In the genomic region with DNA sequence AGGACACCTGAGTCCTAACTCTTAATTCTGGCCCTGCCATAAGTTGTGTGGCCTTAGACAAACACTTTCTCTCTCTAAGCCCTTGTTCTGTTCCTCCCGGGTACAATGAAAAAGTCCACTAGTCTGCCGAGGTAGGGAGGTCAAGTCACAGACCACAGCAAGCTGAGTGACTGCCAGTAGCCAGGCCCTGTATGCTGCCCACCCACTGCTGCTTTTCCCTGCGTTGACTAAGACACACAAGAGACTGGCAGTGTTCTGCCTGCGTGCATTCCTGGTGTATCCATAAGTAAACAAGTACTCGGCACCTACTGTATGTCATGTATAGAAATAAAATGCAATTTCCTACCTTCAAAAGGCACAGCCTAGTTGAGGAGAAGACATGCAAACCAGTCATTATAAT, we compare ENCODE assay signal across 9 mouse cellular contexts. TPM values are rescaled to one million over a fixed set of nuclear protein-coding genes. Genes with fewer than 3 reads are reported as not detected.
DNase-seq lines count a peak whose midpoint lies in the region; ATAC-seq and TF ChIP-seq lines count a peak whose summit lies in the region.
"Had no signal": no experiment of that assay in that cellular context is flagged by ENCODE, and none has a peak within 500 bp of the region (broad histone marks: within the 10 kb centered on the region; RNA-seq: fewer than 3 reads in every experiment).

No protein-coding gene starts in this region.

- no peak overlapping the region for H3K4me3 ChIP-seq in layer of hippocampus, adult 2 months
- peak overlapping the region; percentile 80 for H3K4me3 ChIP-seq in embryonic facial prominence, embryonic 14.5 days (ENCODE audit: low read depth, low read length)
- H3K4me3 ChIP-seq in hindbrain, embryonic 14.5 days (replicated peaks; ENCODE audit: low read length), result peak overlapping the region; percentile 90; the same call in 1 of the 2 replicates
- peak overlapping the region; percentile 93; the same call in 1 of the 2 replicates for H3K4me3 ChIP-seq in midbrain, embryonic 15.5 days

- no peak for DNase-seq in layer of hippocampus, adult 2 months (ENCODE audit: low spot score in 2 of 2)
- no peak for DNase-seq in layer of hippocampus, adult 18-20 months (ENCODE audit: low spot score in 2 of 2)
- DNase-seq in embryonic facial prominence, embryonic 14.5 days (ENCODE audit: low spot score), result no peak
- no peak for DNase-seq in hindbrain, embryonic 14.5 days (ENCODE audit: low spot score)
- no peak for DNase-seq in MN1 (ENCODE audit: low spot score)
- DNase-seq in natural killer cell, adult 2 months (ENCODE audit: low spot score in 2 of 2), result no peak
- DNase-seq in embryo, embryonic 9.5 days (ENCODE audit: extremely low spot score), result no peak

- H3K4me1 ChIP-seq in embryonic facial prominence, embryonic 14.5 days (ENCODE audit: control insufficient read depth, insufficient read depth, low read length), result no peaks in the 10 kb centered on the region; the same call in 1 of the 2 replicates
- peaks cover 23% of the 10 kb centered on the region for H3K4me1 ChIP-seq in hindbrain, embryonic 14.5 days (replicated peaks; ENCODE audit: control insufficient read depth, insufficient read depth, low read length)
- H3K4me1 ChIP-seq in midbrain, embryonic 15.5 days, result peaks cover 43% of the 10 kb centered on the region

- no peak for TF ChIP-seq CTCF in layer of hippocampus, adult 2 months (conservative IDR thresholded peaks at IDR 0.05)

- H3K27me3 ChIP-seq in embryonic facial prominence, embryonic 14.5 days (replicated peaks; ENCODE audit: control insufficient read depth, insufficient read depth, low read length), result peaks cover 32% of the 10 kb centered on the region
- H3K27me3 ChIP-seq in hindbrain, embryonic 14.5 days (ENCODE audit: control insufficient read depth, insufficient read depth, low read length), result peaks cover 19% of the 10 kb centered on the region
- H3K27me3 ChIP-seq in midbrain, embryonic 15.5 days (replicated peaks), result peaks cover 23% of the 10 kb centered on the region

- peaks cover 8% of the 10 kb centered on the region; the same call in 1 of the 2 replicates for H3K36me3 ChIP-seq in embryonic facial prominence, embryonic 14.5 days (ENCODE audit: control insufficient read depth, insufficient read depth, low read length)
- peaks cover 18% of the 10 kb centered on the region for H3K36me3 ChIP-seq in hindbrain, embryonic 14.5 days (replicated peaks; ENCODE audit: control insufficient read depth, insufficient read depth)
- peaks cover 11% of the 10 kb centered on the region; the same call in 1 of the 2 replicates for H3K36me3 ChIP-seq in midbrain, embryonic 15.5 days (replicated peaks)

- no peaks in the 10 kb centered on the region for H3K9me3 ChIP-seq in embryonic facial prominence, embryonic 14.5 days (ENCODE audit: control insufficient read depth, low read length)
- no peaks in the 10 kb centered on the region for H3K9me3 ChIP-seq in hindbrain, embryonic 14.5 days (ENCODE audit: control insufficient read depth, low read length)
- H3K9me3 ChIP-seq in midbrain, embryonic 15.5 days, result no peaks in the 10 kb centered on the region

- no peak for ATAC-seq in embryonic facial prominence, embryonic 14.5 days (ENCODE audit: low read depth)
- ATAC-seq in hindbrain, embryonic 14.5 days (ENCODE audit: low FRiP score), result no peak
- ATAC-seq in midbrain, embryonic 15.5 days (replicated peaks), result no peak

- 32% methylated on average over 5 of the region's 5 CpGs for WGBS in embryonic facial prominence, embryonic 14.5 days
- WGBS in hindbrain, embryonic 14.5 days, result 25% methylated on average over 5 of the region's 5 CpGs
- WGBS in midbrain, embryonic 15.5 days, result 24% methylated on average over 5 of the region's 5 CpGs

- H3K4me2 ChIP-seq in embryonic facial prominence, embryonic 14.5 days (ENCODE audit: low read depth, low read length), result peak overlapping the region; percentile 93
- H3K4me2 ChIP-seq in hindbrain, embryonic 14.5 days (replicated peaks), result peak overlapping the region; percentile 59
- H3K4me2 ChIP-seq in midbrain, embryonic 15.5 days, result peak overlapping the region; percentile 56

- H3K27ac ChIP-seq in layer of hippocampus, adult 2 months, result peak overlapping the region; percentile 96; the same call in 1 of the 2 replicates
- no peak overlapping the region for H3K27ac ChIP-seq in embryonic facial prominence, embryonic 14.5 days (replicated peaks; ENCODE audit: low read depth, low read length)
- H3K27ac ChIP-seq in hindbrain, embryonic 14.5 days, result peak overlapping the region; percentile 95; the same call in 1 of the 2 replicates
- 0 out of 2 replicates have a peak overlapping the region, but pooled peaks have one; percentile 96 for H3K27ac ChIP-seq in midbrain, embryonic 15.5 days

- H3K9ac ChIP-seq in embryonic facial prominence, embryonic 14.5 days (ENCODE audit: low read depth, low read length), result no peak overlapping the region
- peak overlapping the region; percentile 99; the same call in 1 of the 2 replicates for H3K9ac ChIP-seq in hindbrain, embryonic 14.5 days
- no peak overlapping the region for H3K9ac ChIP-seq in midbrain, embryonic 15.5 days

RNA-seq across cellular contexts. Expression of a gene that starts 0.8 kb away (rescaled TPM):
- 100 to 1,000 TPM; 106 to 112 TPM for total RNA-seq in layer of hippocampus, adult 2 months (2021)
- 100 to 1,000 TPM; 112 to 119 TPM for total RNA-seq in layer of hippocampus, adult 18-20 months (2021)
- 1.7 and 2.8 TPM in 2 replicates for polyA plus RNA-seq in embryonic facial prominence, embryonic 14.5 days (2014; fragmentation: Nextera tagmentation; extraction: Ambion mirVana)
- 15.7 and 16.8 TPM in 2 replicates for polyA plus RNA-seq in hindbrain, embryonic 14.5 days (2014; fragmentation: Nextera tagmentation; extraction: Ambion mirVana)
- 32.1 and 33.9 TPM in 2 replicates for polyA plus RNA-seq in midbrain, embryonic 15.5 days (2015; fragmentation: Nextera tagmentation; extraction: Ambion mirVana)

RNA-seq across cellular contexts. Expression of a gene that starts 5.2 kb away (rescaled TPM):
- 1 to 10 TPM; 2.6 to 2.7 TPM for total RNA-seq in layer of hippocampus, adult 2 months (2021)
- 1 to 10 TPM; 2.3 to 2.5 TPM for total RNA-seq in layer of hippocampus, adult 18-20 months (2021)
- 4.3 and 4.7 TPM in 2 replicates for polyA plus RNA-seq in embryonic facial prominence, embryonic 14.5 days (2014; fragmentation: Nextera tagmentation; extraction: Ambion mirVana)
- 4.3 and 4.7 TPM in 2 replicates for polyA plus RNA-seq in hindbrain, embryonic 14.5 days (2014; fragmentation: Nextera tagmentation; extraction: Ambion mirVana)
- 3.5 and 5.3 TPM in 2 replicates for polyA plus RNA-seq in midbrain, embryonic 15.5 days (2015; fragmentation: Nextera tagmentation; extraction: Ambion mirVana)

RNA-seq across cellular contexts. Expression of a gene that starts 13.4 kb away (rescaled TPM):
- total RNA-seq in layer of hippocampus, adult 2 months (2021), result 10 to 100 TPM; 31.1 to 31.8 TPM
- total RNA-seq in layer of hippocampus, adult 18-20 months (2021), result 10 to 100 TPM; 26.2 to 29.9 TPM
- polyA plus RNA-seq in embryonic facial prominence, embryonic 14.5 days (2014; fragmentation: Nextera tagmentation; extraction: Ambion mirVana), result 139 and 143 TPM in 2 replicates
- 83.1 and 84.2 TPM in 2 replicates for polyA plus RNA-seq in hindbrain, embryonic 14.5 days (2014; fragmentation: Nextera tagmentation; extraction: Ambion mirVana)
- 85.5 and 93.4 TPM in 2 replicates for polyA plus RNA-seq in midbrain, embryonic 15.5 days (2015; fragmentation: Nextera tagmentation; extraction: Ambion mirVana)

RNA-seq across cellular contexts. Expression of a gene that starts 22.8 kb away (rescaled TPM):
- total RNA-seq in layer of hippocampus, adult 2 months (2021), result 1,000 to 10,000 TPM; 1,695 to 1,765 TPM
- 1,000 to 10,000 TPM; 1,799 to 1,827 TPM for total RNA-seq in layer of hippocampus, adult 18-20 months (2021)
- polyA plus RNA-seq in embryonic facial prominence, embryonic 14.5 days (2014; fragmentation: Nextera tagmentation; extraction: Ambion mirVana), result 1,431 and 1,467 TPM in 2 replicates
- 1,324 and 1,355 TPM in 2 replicates for polyA plus RNA-seq in hindbrain, embryonic 14.5 days (2014; fragmentation: Nextera tagmentation; extraction: Ambion mirVana)
- 1,488 and 1,537 TPM in 2 replicates for polyA plus RNA-seq in midbrain, embryonic 15.5 days (2015; fragmentation: Nextera tagmentation; extraction: Ambion mirVana)

RNA-seq across cellular contexts. Expression of a gene that starts 27.0 kb away (rescaled TPM):
- 1 to 10 TPM in 1 of 2 experiments, under 1 TPM in 1; 0.56 to 1.0 TPM for total RNA-seq in layer of hippocampus, adult 2 months (2021)
- 1 to 10 TPM in 1 of 2 experiments, under 1 TPM in 1; 0.91 to 1.6 TPM for total RNA-seq in layer of hippocampus, adult 18-20 months (2021)
- 0.93 and 2.7 TPM in 2 replicates for polyA plus RNA-seq in embryonic facial prominence, embryonic 14.5 days (2014; fragmentation: Nextera tagmentation; extraction: Ambion mirVana)
- polyA plus RNA-seq in hindbrain, embryonic 14.5 days (2014; fragmentation: Nextera tagmentation; extraction: Ambion mirVana), result 3.8 TPM in 2 replicates
- 6.0 and 6.2 TPM in 2 replicates for polyA plus RNA-seq in midbrain, embryonic 15.5 days (2015; fragmentation: Nextera tagmentation; extraction: Ambion mirVana)
- total RNA-seq: MEL had no signal
